Mouse (Mus musculus) liver, embryonic 14.5 days (tissue): Measurements from ENCODE around the gene Vhl.
A peak's percentile ranks its signal among the peaks of the same experiment; 100 is the strongest.

Experiments used
- CTCF ChIP-seq: IDR thresholded peaks from 2 replicates; pipeline ENCODE4 v1.5.1; 2016; ENCODE audit warnings: antibody characterized with exemption, low read depth, control low read depth
- EP300 ChIP-seq: IDR thresholded peaks from 2 replicates; pipeline ENCODE4 v1.6.1; 2016; ENCODE audit warnings: antibody characterized with exemption, low read depth

- peak; percentile 28; the same call in 1 of the 2 replicates for TF ChIP-seq CTCF
- no peak for TF ChIP-seq EP300
Observed at GRCm38 (mm10) chr6:113623941-113624751, at the start of gene Vhl.
